Mouse (Mus musculus): ENCODE measurements around the gene Il17d. TPM values are rescaled to one million over a fixed set of nuclear protein-coding genes. Genes with fewer than 3 reads are reported as not detected.

Gene Il17d
- polyA plus RNA-seq, 1 experiment: 20.6 TPM

DNA sequence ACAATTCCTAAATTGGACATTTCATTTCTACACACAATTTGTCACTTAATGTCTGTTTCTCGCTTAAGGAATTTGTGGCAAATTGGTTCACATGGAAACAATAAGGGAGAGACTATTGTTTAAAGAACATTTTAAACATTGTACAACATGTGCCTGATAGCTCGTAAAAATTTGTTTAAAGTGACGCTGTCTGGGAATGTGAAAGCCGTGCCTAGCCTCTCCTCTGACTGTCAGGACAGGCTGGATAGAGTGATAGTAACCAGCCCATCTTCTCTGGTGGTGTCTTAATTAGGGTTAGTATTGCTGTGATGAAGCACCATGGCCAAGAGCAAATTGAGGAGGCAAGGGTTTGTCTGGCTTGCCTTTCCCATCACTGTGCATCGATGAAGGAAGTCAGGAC, 22.5 kb downstream of the Il17d start:
- no peaks in the 10 kb centered on the region for H3K27me3 ChIP-seq (ENCODE audit: control insufficient read depth, insufficient read depth, low read length)
- TF ChIP-seq POLR2A (IDR thresholded peaks at IDR 0.05; ENCODE audit: borderline replicate concordance, insufficient read depth, low read length): no peak
- TF ChIP-seq CTCF (IDR thresholded peaks at IDR 0.05; ENCODE audit: borderline replicate concordance, insufficient read depth, low read depth, low read length): no peak
- no peak overlapping the region for H3K27ac ChIP-seq (ENCODE audit: insufficient read depth, low read length)
- 96% methylated on average over 5 of the region's 5 CpGs for WGBS
- H3K4me1 ChIP-seq (ENCODE audit: control insufficient read depth, insufficient read depth, low read length): no peaks in the 10 kb centered on the region
- no peak overlapping the region for H3K4me3 ChIP-seq (replicated peaks; ENCODE audit: insufficient read depth, low read depth, low read length)
- no peak for DNase-seq

DNA sequence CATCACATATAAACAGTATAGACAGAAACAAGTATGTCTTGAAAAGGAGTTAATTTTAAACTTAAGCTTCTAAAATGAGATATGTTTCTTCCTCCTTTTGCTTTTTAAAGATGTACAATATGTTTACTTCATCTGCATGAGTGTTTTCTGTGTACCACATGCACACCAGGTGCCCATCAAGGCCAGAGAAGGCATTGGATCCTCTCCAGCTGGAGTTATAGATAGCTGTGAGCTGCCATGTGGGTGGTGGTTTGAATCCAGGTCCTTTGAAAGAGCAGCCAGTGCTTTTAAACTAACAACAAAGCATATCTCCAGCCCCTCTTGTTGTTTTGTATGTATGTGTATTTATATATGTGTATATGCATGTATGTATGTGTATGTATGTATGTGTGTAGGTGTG, 28.4 kb downstream of the Il17d start:
- H3K27me3 ChIP-seq (ENCODE audit: control insufficient read depth, insufficient read depth, low read length): no peaks in the 10 kb centered on the region
- no peak overlapping the region for H3K27ac ChIP-seq (ENCODE audit: insufficient read depth, low read length)
- peak in 1 of 2 experiments; percentile 37 for DNase-seq
- no peaks in the 10 kb centered on the region; the same call in 1 of the 2 replicates for H3K4me1 ChIP-seq (ENCODE audit: control insufficient read depth, insufficient read depth, low read length)
- no peak for TF ChIP-seq POLR2A (IDR thresholded peaks at IDR 0.05; ENCODE audit: borderline replicate concordance, insufficient read depth, low read length)
- no peak for TF ChIP-seq CTCF (IDR thresholded peaks at IDR 0.05; ENCODE audit: borderline replicate concordance, insufficient read depth, low read depth, low read length)
- no peak overlapping the region for H3K4me3 ChIP-seq (replicated peaks; ENCODE audit: insufficient read depth, low read depth, low read length)

DNA sequence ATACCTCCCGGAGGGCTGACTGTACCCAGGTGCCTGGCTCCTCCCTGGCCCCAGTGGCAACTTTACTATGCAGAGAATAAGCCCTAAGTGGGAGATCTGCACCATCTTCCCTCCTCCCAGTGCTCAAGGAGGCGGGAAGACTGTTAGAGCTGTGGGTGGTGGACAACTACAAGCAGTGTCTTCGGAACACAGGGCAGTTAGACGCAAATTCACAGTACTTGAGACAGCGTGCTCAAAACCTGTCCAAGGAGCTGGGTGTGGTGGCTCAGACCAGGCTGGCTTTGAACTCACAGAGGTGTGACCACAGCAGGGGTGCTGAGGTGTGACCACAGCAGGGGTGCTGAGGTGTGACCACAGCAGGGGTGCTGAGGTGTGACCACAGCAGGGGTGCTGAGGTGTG, 29.9 kb downstream of the Il17d start:
- no peak for DNase-seq
- TF ChIP-seq CTCF (IDR thresholded peaks at IDR 0.05; ENCODE audit: borderline replicate concordance, insufficient read depth, low read depth, low read length) (no peak), POLR2A (IDR thresholded peaks at IDR 0.05; ENCODE audit: borderline replicate concordance, insufficient read depth, low read length) (no peak)

DNA sequence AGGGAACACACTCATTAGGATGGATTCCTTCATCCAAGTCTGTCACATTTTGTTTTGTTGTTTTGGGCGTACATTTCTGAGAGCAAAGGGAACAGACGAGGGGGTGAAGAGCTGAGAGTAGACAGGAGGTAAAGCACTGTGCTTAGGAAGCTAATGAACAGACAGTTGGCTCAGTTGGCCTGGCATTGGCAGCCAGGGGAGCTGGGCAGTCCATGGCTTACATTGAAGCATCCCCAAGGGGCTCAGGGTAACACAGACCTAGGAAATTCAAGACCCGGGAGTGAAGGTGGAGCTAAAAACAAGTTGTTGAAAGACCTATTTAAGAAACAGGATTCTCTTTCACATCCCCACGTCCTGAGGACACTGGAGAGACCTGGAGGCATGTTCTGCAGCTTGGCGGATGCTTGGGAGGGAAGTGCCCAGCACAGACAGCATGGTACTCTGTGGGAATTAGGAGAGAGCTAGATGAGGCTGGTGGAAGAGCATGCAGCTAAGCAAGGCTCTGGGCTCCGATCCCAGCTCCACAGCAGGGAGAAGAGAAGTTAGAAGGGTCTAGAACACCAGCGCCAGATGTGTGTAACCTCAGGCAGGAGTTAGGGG, 31.0 kb downstream of the Il17d start:
- no peaks in the 10 kb centered on the region for H3K27me3 ChIP-seq (ENCODE audit: control insufficient read depth, insufficient read depth, low read length)

More for the DNA sequence above, 29.9 kb downstream of the Il17d start:
- Histone ChIP-seq H3K4me3 (replicated peaks; ENCODE audit: insufficient read depth, low read depth, low read length) (no peak overlapping the region), H3K27ac (ENCODE audit: insufficient read depth, low read length) (no peak overlapping the region), H3K27me3 (ENCODE audit: control insufficient read depth, insufficient read depth, low read length) (no peaks in the 10 kb centered on the region), H3K4me1 (ENCODE audit: control insufficient read depth, insufficient read depth, low read length) (no peaks in the 10 kb centered on the region; the same call in 1 of the 2 replicates)
- WGBS: 91% methylated on average over 5 of the region's 5 CpGs

DNA sequence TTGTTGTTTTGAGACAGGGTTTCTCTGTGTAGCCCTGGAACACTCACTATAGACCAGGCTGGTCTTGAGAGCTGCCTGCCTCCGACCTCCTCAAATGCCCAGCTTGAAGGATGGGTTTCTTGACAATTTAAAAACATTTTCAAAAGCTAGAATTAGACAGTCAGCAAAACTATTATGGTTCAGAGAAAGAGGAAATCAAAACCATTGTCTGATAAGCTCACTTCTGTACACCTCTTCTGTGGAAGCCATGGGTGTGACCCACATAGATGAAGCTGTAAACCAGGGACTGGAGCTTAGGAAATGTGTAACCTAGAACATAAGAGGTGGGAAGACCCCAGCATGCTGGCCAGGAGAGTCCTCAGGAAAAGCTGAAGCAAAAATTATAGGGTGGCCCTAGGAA, 32.3 kb downstream of the Il17d start:
- H3K27me3 ChIP-seq (ENCODE audit: control insufficient read depth, insufficient read depth, low read length): no peaks in the 10 kb centered on the region
- H3K4me3 ChIP-seq (replicated peaks; ENCODE audit: insufficient read depth, low read depth, low read length): no peak overlapping the region
- H3K27ac ChIP-seq (ENCODE audit: insufficient read depth, low read length): no peak overlapping the region
- WGBS: 92% methylated on average over 1 of the region's 1 CpGs
- DNase-seq: no peak
- no peaks in the 10 kb centered on the region; the same call in 1 of the 2 replicates for H3K4me1 ChIP-seq (ENCODE audit: control insufficient read depth, insufficient read depth, low read length)
- TF ChIP-seq CTCF (IDR thresholded peaks at IDR 0.05; ENCODE audit: borderline replicate concordance, insufficient read depth, low read depth, low read length) (no peak), POLR2A (IDR thresholded peaks at IDR 0.05; ENCODE audit: borderline replicate concordance, insufficient read depth, low read length) (no peak)

More for the DNA sequence above, 31.0 kb downstream of the Il17d start:
- no peaks in the 10 kb centered on the region; the same call in 1 of the 2 replicates for H3K4me1 ChIP-seq (ENCODE audit: control insufficient read depth, insufficient read depth, low read length)
- peak overlapping the region; percentile 33; the same call in 1 of the 2 replicates for H3K27ac ChIP-seq (ENCODE audit: insufficient read depth, low read length)
- TF ChIP-seq CTCF (IDR thresholded peaks at IDR 0.05; ENCODE audit: borderline replicate concordance, insufficient read depth, low read depth, low read length): no peak
- TF ChIP-seq POLR2A (IDR thresholded peaks at IDR 0.05; ENCODE audit: borderline replicate concordance, insufficient read depth, low read length): no peak
- 17% methylated on average over 7 of the region's 7 CpGs for WGBS
- DNase-seq: peak; percentile 48 to 50
- no peak overlapping the region for H3K4me3 ChIP-seq (replicated peaks; ENCODE audit: insufficient read depth, low read depth, low read length)

DNA sequence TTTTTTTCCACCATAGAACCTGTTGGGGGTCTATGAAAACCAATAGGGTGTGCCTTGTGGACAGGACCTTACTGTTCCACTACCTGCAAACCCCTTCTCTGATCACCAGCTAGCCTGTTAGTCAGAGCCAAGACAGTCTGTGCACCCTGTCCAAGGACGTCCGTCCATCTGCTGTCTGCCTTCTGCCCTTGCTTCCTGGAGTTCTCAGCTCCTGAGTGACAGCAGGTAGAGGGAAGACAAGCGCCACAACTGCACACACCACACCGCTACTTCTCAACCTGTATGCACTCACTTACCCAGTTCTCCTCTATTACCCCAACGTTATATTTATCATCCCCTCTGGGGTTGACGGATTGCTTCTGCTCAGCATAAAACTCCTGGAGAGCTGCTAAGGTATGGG, 41.0 kb downstream of the Il17d start:
- peak; percentile 39 to 58 for DNase-seq
- Histone ChIP-seq H3K27ac (ENCODE audit: insufficient read depth, low read length) (0 out of 2 replicates have a peak overlapping the region, but pooled peaks have one; percentile 2), H3K4me3 (replicated peaks; ENCODE audit: insufficient read depth, low read depth, low read length) (no peak overlapping the region), H3K27me3 (ENCODE audit: control insufficient read depth, insufficient read depth, low read length) (no peaks in the 10 kb centered on the region), H3K4me1 (ENCODE audit: control insufficient read depth, insufficient read depth, low read length) (peaks cover 12% of the 10 kb centered on the region)
- 31% methylated on average over 6 of the region's 6 CpGs for WGBS
- TF ChIP-seq POLR2A (IDR thresholded peaks at IDR 0.05; ENCODE audit: borderline replicate concordance, insufficient read depth, low read length) (no peak), CTCF (IDR thresholded peaks at IDR 0.05; ENCODE audit: borderline replicate concordance, insufficient read depth, low read depth, low read length) (no peak)

DNA sequence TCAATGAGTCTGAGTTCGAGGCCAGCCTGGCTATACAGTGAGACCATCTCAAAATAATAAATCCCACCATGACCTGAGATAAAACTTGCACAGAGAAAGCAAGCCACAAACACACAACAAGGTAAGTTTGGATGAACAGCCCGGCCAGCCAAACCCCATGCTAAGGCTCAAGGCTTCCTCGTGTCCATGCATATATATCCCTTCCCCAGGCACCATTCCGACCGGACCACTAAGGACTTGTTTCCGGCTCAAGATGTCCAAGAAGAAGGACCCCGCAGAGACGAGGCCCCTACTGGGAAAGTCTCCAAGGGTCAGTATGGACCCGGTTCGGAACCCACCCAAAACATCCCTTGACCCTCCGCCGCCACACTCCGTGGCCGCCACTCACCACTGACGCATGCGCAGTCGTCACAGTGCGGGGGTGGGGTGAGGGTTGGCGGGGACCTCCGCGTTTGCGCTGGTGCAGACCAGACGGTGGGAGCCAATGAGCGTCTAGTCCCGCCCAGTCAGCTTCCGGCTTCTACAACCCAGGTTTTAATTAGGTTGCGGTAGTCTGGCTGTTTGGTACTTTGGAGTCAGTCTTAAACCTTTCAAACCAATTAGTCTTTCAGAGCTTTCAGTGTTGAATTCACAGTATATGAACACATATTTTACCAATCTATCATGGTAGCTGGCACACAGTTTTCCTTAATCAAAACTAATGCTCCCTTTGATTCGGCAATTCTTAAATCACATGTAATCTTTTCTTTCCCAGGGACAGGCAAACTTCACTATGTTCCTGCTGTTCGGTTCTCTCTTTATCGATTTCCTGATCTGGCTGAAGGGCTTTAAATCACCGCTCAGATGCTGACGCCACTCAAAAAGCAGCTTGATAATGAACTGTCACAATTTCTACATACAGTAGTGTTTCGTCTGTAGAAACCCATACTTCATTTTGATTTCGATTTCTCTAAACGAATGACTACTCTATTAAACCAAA, 46.9 kb downstream of the Il17d start, which contains the start of gene Eef1akmt1:
Gene Eef1akmt1, minus strand, starts transcription at position 458 of the 979 bp plus-strand sequence.
- peaks cover under 1% of the 10 kb centered on the region for H3K4me1 ChIP-seq (ENCODE audit: control insufficient read depth, insufficient read depth, low read length)
- H3K27me3 ChIP-seq (ENCODE audit: control insufficient read depth, insufficient read depth, low read length): no peaks in the 10 kb centered on the region
- peak; percentile 96 to 98 for DNase-seq
- 7% methylated on average over 35 of the region's 35 CpGs for WGBS
- TF ChIP-seq POLR2A (IDR thresholded peaks at IDR 0.05; ENCODE audit: borderline replicate concordance, insufficient read depth, low read length) (peak; percentile 99), CTCF (IDR thresholded peaks at IDR 0.05; ENCODE audit: borderline replicate concordance, insufficient read depth, low read depth, low read length) (no peak)
- peak within 1 kb of the TSS; percentile 86 for H3K4me3 ChIP-seq (replicated peaks; ENCODE audit: insufficient read depth, low read depth, low read length)
- H3K27ac ChIP-seq (ENCODE audit: insufficient read depth, low read length): peak within 1 kb of the TSS; percentile 35
